Mouse (Mus musculus): ENCODE measurements around the gene Lipc. TPM values are rescaled to one million over a fixed set of nuclear protein-coding genes. Genes with fewer than 3 reads are reported as not detected.

Lipc gene
- polyA plus RNA-seq, 1 experiment from 2014 or later = 0.19 TPM

DNA sequence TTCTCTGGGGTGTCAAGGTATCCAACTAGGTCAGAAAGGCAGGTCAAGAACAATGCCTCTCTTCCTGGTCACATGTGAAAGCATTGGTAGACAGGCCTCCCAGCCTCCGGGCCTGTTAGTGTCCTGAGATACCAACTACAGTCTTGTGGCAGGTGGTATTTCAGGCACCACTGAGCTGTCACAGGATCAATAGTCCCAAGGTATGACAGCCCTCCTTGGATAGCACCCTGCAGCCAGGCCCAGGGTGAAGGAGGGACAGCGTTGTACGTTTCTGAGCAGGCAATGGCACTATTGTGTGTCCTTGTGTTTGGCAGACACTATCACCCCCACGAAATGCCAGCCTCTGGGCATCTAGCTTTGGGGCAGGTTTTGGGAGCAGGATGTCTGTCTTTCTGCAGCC is 77.0 kb downstream of the Lipc start:
- WGBS = 74% methylated on average over 4 of the region's 4 CpGs
- Histone ChIP-seq H3K36me3 (ENCODE audit: control insufficient read depth, insufficient read depth, low read length) (no peaks in the 10 kb centered on the region), H3K4me3 (ENCODE audit: control insufficient read depth in 1 of 2, insufficient read depth in 1 of 2, low read depth in 1 of 2, low read length in 2 of 2) (no peak overlapping the region), H3K9ac (ENCODE audit: low read length) (no peak overlapping the region), H3K27me3 (ENCODE audit: control insufficient read depth, insufficient read depth, low read length) (no peaks in the 10 kb centered on the region), H3K4me2 (ENCODE audit: low read length) (no peak overlapping the region), H3K9me3 (ENCODE audit: control insufficient read depth, low read length) (no peaks in the 10 kb centered on the region), H3K4me1 (ENCODE audit: control insufficient read depth in 2 of 2, insufficient read depth in 2 of 2, low read length in 2 of 2) (peaks cover 4 to 26% of the 10 kb centered on the region in 2 experiments), H3K27ac (replicated peaks in 1 of 2; ENCODE audit: control insufficient read depth in 1 of 2, insufficient read depth in 1 of 2, low read depth in 2 of 2, low read length in 2 of 2) (no peak overlapping the region)
- no peak for ATAC-seq (ENCODE audit: insufficient number of reproducible peaks, insufficient read depth, low FRiP score, low read depth)

DNA sequence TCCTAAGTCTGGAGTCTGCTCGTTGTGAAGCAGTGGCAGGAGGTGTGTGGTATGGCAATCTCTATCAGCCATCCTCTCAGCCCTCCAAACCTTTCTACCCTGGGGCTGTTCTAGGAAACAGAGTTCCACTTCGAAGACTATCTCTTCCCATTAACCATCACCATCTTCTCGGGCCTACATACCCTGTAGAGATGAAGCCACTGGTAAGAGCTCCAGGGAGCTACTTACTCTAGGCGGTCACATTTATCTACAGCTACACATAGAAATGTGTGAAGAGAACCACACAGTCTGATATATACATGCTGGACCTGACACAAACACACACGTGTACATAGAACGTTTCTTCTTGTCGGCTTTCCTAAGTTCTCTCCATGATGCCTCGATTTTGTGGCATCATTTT is 79.4 kb downstream of the Lipc start:
- H3K9me3 ChIP-seq (ENCODE audit: control insufficient read depth, low read length) = no peaks in the 10 kb centered on the region
- no peak overlapping the region for H3K4me2 ChIP-seq (ENCODE audit: low read length)
- ATAC-seq (ENCODE audit: insufficient number of reproducible peaks, insufficient read depth, low FRiP score, low read depth) = no peak
- H3K9ac ChIP-seq (ENCODE audit: low read length) = no peak overlapping the region
- no peaks in the 10 kb centered on the region for H3K36me3 ChIP-seq (ENCODE audit: control insufficient read depth, insufficient read depth, low read length)
- H3K27ac ChIP-seq (replicated peaks in 1 of 2; ENCODE audit: control insufficient read depth in 1 of 2, insufficient read depth in 1 of 2, low read depth in 2 of 2, low read length in 2 of 2) = no peak overlapping the region
- peaks cover 8 to 19% of the 10 kb centered on the region in 2 experiments for H3K4me1 ChIP-seq (ENCODE audit: control insufficient read depth in 2 of 2, insufficient read depth in 2 of 2, low read length in 2 of 2)
- WGBS = 73% methylated on average over 8 of the region's 8 CpGs
- no peak overlapping the region for H3K4me3 ChIP-seq (ENCODE audit: control insufficient read depth in 1 of 2, insufficient read depth in 1 of 2, low read depth in 1 of 2, low read length in 2 of 2)
- H3K27me3 ChIP-seq (ENCODE audit: control insufficient read depth, insufficient read depth, low read length) = no peaks in the 10 kb centered on the region

DNA sequence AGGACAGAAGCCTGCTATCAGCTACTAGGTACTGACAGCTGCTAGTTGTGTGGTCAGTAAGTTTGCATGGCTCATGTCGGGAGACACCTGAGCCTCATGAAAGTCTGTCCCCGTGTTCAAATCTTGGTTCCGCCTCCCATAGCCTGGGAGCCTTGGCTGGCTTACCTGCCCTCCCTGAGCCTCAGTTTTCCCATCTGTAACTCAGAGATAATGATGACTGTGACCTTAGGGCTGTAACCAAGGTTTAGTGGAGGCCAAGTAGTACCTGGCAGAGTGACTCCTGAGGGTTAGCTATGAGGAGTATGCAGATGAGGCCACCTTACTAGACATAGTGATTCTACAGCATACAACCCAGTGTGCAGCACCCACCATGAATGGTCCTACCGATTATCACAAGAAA is 81.7 kb downstream of the Lipc start:
- ATAC-seq (ENCODE audit: insufficient number of reproducible peaks, insufficient read depth, low FRiP score, low read depth) = no peak
- H3K9me3 ChIP-seq (ENCODE audit: control insufficient read depth, low read length) = no peaks in the 10 kb centered on the region
- WGBS = 65% methylated on average over 4 of the region's 4 CpGs
- peaks cover 2 to 5% of the 10 kb centered on the region in 2 experiments; a peak in 3 of 4 replicates for H3K4me1 ChIP-seq (ENCODE audit: control insufficient read depth in 2 of 2, insufficient read depth in 2 of 2, low read length in 2 of 2)
- H3K4me2 ChIP-seq (ENCODE audit: low read length) = no peak overlapping the region
- no peak overlapping the region for H3K4me3 ChIP-seq (ENCODE audit: control insufficient read depth in 1 of 2, insufficient read depth in 1 of 2, low read depth in 1 of 2, low read length in 2 of 2)
- no peaks in the 10 kb centered on the region for H3K36me3 ChIP-seq (ENCODE audit: control insufficient read depth, insufficient read depth, low read length)
- H3K27me3 ChIP-seq (ENCODE audit: control insufficient read depth, insufficient read depth, low read length) = no peaks in the 10 kb centered on the region
- H3K27ac ChIP-seq (replicated peaks in 1 of 2; ENCODE audit: control insufficient read depth in 1 of 2, insufficient read depth in 1 of 2, low read depth in 2 of 2, low read length in 2 of 2) = no peak overlapping the region
- H3K9ac ChIP-seq (ENCODE audit: low read length) = no peak overlapping the region

DNA sequence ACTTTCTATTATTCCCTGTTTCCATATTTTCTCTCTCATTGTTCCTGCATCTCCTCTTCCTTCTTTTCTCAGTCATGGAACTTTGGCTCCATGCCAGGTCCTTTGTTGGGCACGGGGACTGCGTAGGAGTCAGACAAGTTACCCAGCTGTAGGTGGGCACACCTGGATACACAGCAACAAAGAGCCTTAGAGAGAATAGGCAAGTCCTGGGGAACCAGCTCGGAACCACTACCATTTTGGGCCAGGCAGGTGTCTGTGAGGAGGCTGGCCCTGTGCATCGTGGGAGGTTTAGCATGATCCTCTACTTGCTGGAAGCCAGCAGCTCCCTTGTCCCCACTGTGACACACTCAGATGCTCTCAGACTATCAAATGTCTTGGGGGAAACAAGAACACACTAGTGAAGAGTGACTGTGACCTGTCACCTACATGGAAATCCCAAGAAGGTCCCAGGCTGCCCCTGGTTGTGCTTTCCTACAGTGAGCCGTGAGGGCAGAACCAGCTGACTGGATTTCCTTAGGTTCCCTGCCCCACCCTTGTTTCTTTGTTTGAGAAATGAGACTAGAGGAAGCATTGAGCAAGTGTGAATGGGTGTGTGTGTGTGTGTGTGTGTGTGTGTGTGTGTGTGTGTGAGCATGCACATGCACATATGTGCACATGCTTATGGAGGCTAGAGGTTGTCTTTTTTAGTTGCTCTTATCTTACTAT is 82.7 kb downstream of the Lipc start:
- Histone ChIP-seq H3K4me1 (ENCODE audit: control insufficient read depth in 2 of 2, insufficient read depth in 2 of 2, low read length in 2 of 2) (peaks cover 0 to 3% of the 10 kb centered on the region in 2 experiments; a peak in 2 of 4 replicates), H3K9me3 (ENCODE audit: control insufficient read depth, low read length) (no peaks in the 10 kb centered on the region), H3K27ac (replicated peaks in 1 of 2; ENCODE audit: control insufficient read depth in 1 of 2, insufficient read depth in 1 of 2, low read depth in 2 of 2, low read length in 2 of 2) (no peak overlapping the region), H3K36me3 (ENCODE audit: control insufficient read depth, insufficient read depth, low read length) (no peaks in the 10 kb centered on the region), H3K4me3 (ENCODE audit: control insufficient read depth in 1 of 2, insufficient read depth in 1 of 2, low read depth in 1 of 2, low read length in 2 of 2) (no peak overlapping the region), H3K9ac (ENCODE audit: low read length) (no peak overlapping the region), H3K4me2 (ENCODE audit: low read length) (no peak overlapping the region), H3K27me3 (ENCODE audit: control insufficient read depth, insufficient read depth, low read length) (no peaks in the 10 kb centered on the region)
- ATAC-seq (ENCODE audit: insufficient number of reproducible peaks, insufficient read depth, low FRiP score, low read depth) = no peak
- 68% methylated on average over 5 of the region's 5 CpGs for WGBS

DNA sequence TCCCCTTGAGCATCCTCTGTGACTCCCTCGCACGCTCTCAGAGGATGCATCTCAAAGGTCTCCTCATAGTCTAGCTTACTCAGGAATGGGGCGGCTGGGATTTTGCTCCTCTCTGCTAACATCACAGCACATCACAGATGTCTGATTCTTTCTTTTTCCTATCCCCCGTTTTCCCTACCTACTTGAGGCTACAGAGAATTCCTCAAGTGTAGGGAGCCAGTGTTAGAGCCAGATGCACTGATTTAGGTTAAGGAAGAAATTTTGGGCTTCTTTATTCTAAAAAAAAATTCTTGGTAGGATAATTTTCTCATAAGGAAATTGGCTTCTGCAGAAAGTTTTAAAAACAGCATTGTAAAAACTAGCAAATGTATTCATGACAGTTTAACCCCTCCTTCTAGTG is 84.6 kb downstream of the Lipc start:
- no peaks in the 10 kb centered on the region for H3K27me3 ChIP-seq (ENCODE audit: control insufficient read depth, insufficient read depth, low read length)
- no peaks in the 10 kb centered on the region for H3K36me3 ChIP-seq (ENCODE audit: control insufficient read depth, insufficient read depth, low read length)
- no peak overlapping the region for H3K27ac ChIP-seq (replicated peaks in 1 of 2; ENCODE audit: control insufficient read depth in 1 of 2, insufficient read depth in 1 of 2, low read depth in 2 of 2, low read length in 2 of 2)
- no peak for ATAC-seq (ENCODE audit: insufficient number of reproducible peaks, insufficient read depth, low FRiP score, low read depth)
- H3K9ac ChIP-seq (ENCODE audit: low read length) = no peak overlapping the region
- H3K4me1 ChIP-seq (ENCODE audit: control insufficient read depth in 2 of 2, insufficient read depth in 2 of 2, low read length in 2 of 2) = peaks cover 5 to 8% of the 10 kb centered on the region in 2 experiments; a peak in 3 of 4 replicates
- 84% methylated on average over 4 of the region's 4 CpGs for WGBS
- no peaks in the 10 kb centered on the region for H3K9me3 ChIP-seq (ENCODE audit: control insufficient read depth, low read length)
- no peak overlapping the region for H3K4me3 ChIP-seq (ENCODE audit: control insufficient read depth in 1 of 2, insufficient read depth in 1 of 2, low read depth in 1 of 2, low read length in 2 of 2)
- H3K4me2 ChIP-seq (ENCODE audit: low read length) = no peak overlapping the region

DNA sequence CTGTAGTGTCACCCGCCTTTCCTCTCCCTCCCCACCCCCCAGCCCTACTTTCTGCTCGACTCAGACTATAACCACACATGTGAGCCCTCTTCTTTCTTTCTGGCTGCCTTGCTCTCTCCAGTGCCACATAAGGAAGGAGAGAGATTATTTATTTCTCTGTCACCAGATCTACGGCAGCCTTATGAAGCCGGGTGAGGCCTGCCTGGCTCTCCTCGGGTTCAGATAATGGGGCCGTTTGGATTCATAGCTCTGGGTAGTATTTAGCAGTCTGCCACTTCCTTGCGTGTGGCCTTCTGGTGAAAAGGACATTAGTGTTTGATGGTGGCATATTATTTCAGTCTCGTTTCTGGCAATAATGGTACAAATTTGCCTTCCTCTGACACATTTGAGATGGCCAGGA is 88.0 kb downstream of the Lipc start:
- ATAC-seq (ENCODE audit: insufficient number of reproducible peaks, insufficient read depth, low FRiP score, low read depth) = no peak
- Histone ChIP-seq H3K9me3 (ENCODE audit: control insufficient read depth, low read length) (no peaks in the 10 kb centered on the region), H3K4me3 (ENCODE audit: control insufficient read depth in 1 of 2, insufficient read depth in 1 of 2, low read depth in 1 of 2, low read length in 2 of 2) (no peak overlapping the region), H3K36me3 (ENCODE audit: control insufficient read depth, insufficient read depth, low read length) (no peaks in the 10 kb centered on the region), H3K4me1 (ENCODE audit: control insufficient read depth in 2 of 2, insufficient read depth in 2 of 2, low read length in 2 of 2) (peaks cover 3 to 8% of the 10 kb centered on the region in 2 experiments; a peak in 2 of 4 replicates), H3K27me3 (ENCODE audit: control insufficient read depth, insufficient read depth, low read length) (no peaks in the 10 kb centered on the region), H3K4me2 (ENCODE audit: low read length) (no peak overlapping the region), H3K27ac (replicated peaks in 1 of 2; ENCODE audit: control insufficient read depth in 1 of 2, insufficient read depth in 1 of 2, low read depth in 2 of 2, low read length in 2 of 2) (no peak overlapping the region), H3K9ac (ENCODE audit: low read length) (no peak overlapping the region)
- WGBS = 50% methylated on average over 8 of the region's 8 CpGs

DNA sequence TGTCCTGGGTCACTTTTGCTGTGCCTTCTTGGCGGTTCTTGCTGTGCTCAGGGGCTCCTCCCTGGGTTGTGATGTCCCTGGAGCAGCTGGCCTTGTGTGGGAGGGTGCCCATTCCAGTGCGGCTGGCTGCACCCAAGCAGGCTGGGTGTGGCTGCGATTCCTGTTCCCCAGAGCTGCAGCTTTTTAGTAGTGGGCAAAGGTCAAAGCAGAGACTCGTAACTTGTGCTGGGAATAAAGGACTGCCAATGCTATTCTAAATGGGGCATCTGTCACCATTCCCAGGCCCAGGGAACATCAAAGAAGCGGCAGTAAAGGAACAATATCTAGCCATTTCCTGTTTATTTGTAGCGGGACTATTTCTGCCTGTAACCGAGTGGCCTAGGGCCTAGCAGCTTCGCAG is 88.7 kb downstream of the Lipc start:
- ATAC-seq (ENCODE audit: insufficient number of reproducible peaks, insufficient read depth, low FRiP score, low read depth) = no peak
- Histone ChIP-seq H3K9ac (ENCODE audit: low read length) (no peak overlapping the region), H3K4me2 (ENCODE audit: low read length) (no peak overlapping the region), H3K9me3 (ENCODE audit: control insufficient read depth, low read length) (no peaks in the 10 kb centered on the region), H3K27me3 (ENCODE audit: control insufficient read depth, insufficient read depth, low read length) (no peaks in the 10 kb centered on the region), H3K4me3 (ENCODE audit: control insufficient read depth in 1 of 2, insufficient read depth in 1 of 2, low read depth in 1 of 2, low read length in 2 of 2) (no peak overlapping the region), H3K4me1 (ENCODE audit: control insufficient read depth in 2 of 2, insufficient read depth in 2 of 2, low read length in 2 of 2) (peaks cover 2 to 8% of the 10 kb centered on the region in 2 experiments; a peak in 2 of 4 replicates), H3K27ac (replicated peaks in 1 of 2; ENCODE audit: control insufficient read depth in 1 of 2, insufficient read depth in 1 of 2, low read depth in 2 of 2, low read length in 2 of 2) (no peak overlapping the region; a peak in 1 of 4 replicates), H3K36me3 (ENCODE audit: control insufficient read depth, insufficient read depth, low read length) (no peaks in the 10 kb centered on the region)
- 45% methylated on average over 8 of the region's 8 CpGs for WGBS

DNA sequence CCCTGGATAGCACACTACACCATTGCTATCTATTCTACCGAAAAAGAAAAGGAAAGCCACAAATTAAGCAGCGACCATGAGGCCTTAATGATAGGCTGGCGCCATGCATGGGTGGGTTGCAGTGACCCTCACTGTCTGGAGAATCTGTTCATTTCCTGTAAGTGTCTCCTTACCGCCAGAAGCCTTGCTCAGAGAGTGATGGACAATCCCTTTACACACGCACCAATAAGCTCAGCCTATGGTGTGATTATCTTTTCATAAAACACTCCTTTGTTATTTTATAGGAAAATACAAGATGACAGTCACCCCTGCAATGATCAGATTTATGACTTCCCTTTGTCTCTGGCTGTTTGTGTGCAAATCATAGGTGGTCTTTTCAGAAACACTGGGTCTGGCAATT is 92.8 kb downstream of the Lipc start:
- no peaks in the 10 kb centered on the region for H3K9me3 ChIP-seq (ENCODE audit: control insufficient read depth, low read length)
- no peak overlapping the region for H3K9ac ChIP-seq (ENCODE audit: low read length)
- 76% methylated on average over 5 of the region's 5 CpGs for WGBS
- no peak overlapping the region for H3K4me3 ChIP-seq (ENCODE audit: control insufficient read depth in 1 of 2, insufficient read depth in 1 of 2, low read depth in 1 of 2, low read length in 2 of 2)
- H3K4me1 ChIP-seq (ENCODE audit: control insufficient read depth in 2 of 2, insufficient read depth in 2 of 2, low read length in 2 of 2) = peaks cover 10 to 21% of the 10 kb centered on the region in 2 experiments
- no peaks in the 10 kb centered on the region for H3K27me3 ChIP-seq (ENCODE audit: control insufficient read depth, insufficient read depth, low read length)
- no peak overlapping the region for H3K4me2 ChIP-seq (ENCODE audit: low read length)
- ATAC-seq (ENCODE audit: insufficient number of reproducible peaks, insufficient read depth, low FRiP score, low read depth) = no peak
- H3K36me3 ChIP-seq (ENCODE audit: control insufficient read depth, insufficient read depth, low read length) = no peaks in the 10 kb centered on the region
- no peak overlapping the region for H3K27ac ChIP-seq (replicated peaks in 1 of 2; ENCODE audit: control insufficient read depth in 1 of 2, insufficient read depth in 1 of 2, low read depth in 2 of 2, low read length in 2 of 2)
